Mouse (Mus musculus) c-Kit-positive CD71-negative TER-119-negative erythroid progenitor cells, embryonic 14.5 days (primary cell): ENCODE measurements around the gene Atxn3.
A peak's percentile ranks its signal among the peaks of the same experiment; 100 is the strongest.

Experiments used
- DNase-seq: peaks from one replicate; pipeline ENCODE4 v3.0.0-alpha.2; 2013; ENCODE audit warnings: low read depth

The Atxn3 gene

DNA sequence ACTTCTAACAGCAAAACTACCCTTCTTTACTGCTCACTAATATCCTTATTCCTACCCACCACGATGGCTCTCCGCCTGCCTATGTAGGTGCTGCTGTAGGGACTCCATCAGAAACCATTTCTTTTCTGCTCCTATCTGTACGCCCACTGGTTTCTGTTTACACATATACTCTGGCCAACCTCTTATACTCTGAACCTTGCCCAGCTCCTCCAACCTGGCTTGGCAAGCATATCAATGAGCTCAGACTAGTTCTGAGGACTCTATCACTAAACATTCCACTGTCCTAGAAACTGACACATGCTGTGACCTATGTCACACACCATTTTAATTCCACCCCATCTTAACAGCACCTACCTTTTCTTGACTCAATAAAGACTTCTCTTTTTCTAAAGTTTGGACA is 68.7 kb downstream of the Atxn3 start:
- no peak for DNase-seq

DNA sequence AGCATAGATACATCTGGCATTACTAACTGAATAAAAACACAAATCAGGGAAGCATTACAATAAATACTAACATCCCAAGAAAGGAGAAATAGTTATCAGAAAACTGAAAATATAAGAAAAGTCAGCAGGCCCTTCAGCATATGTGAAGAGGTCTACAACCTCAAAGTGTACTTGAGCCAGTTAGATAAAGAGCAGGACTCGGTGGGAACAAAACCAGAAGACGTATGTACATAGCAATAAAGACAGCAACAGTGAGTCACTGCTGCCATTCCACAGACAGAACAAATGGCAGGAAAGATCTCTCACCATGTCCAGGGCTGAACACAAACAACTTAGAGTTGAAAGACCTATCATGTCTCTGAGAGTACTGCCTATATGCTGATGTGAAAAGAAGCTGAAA is 69.7 kb downstream of the Atxn3 start:
- DNase-seq = no peak

DNA sequence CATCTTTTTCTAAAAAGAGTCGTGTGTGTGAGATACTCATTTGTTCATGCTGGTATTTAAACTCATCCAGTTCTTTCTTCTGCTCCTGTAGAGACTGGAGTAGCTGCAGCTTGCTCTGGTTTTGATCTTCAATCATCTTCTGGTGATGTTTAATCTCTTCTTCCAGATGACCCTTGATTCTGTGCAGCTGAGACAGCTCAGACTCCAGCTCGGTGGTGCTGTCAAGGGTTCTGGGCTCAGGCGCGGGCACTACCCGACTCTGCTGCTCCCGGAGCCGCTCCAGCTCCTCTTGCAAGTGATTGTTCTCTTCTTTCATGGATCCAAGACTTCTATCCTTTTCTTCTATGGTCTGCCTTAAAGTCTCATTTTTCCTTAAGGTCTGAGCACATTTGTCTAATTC is 73.1 kb downstream of the Atxn3 start:
- DNase-seq = no peak

DNA sequence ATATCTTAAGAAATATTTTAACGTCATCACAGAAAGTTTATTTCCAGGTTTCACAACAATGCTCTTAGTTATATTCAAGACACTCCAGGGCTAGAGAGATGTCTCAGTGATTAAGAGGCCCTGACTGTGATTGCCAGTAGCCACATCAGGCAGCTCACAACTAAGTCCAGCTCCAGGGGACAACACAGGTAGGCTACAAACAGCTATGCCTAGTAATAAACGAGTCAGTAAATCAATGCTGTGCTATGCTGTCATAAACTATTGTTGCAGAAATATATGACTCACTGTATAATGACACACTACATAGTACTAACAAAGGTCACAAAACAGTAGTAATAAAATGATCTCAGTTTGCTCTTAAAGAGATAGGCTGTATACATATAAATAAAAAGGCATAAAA is 81.7 kb downstream of the Atxn3 start:
- no peak for DNase-seq

DNA sequence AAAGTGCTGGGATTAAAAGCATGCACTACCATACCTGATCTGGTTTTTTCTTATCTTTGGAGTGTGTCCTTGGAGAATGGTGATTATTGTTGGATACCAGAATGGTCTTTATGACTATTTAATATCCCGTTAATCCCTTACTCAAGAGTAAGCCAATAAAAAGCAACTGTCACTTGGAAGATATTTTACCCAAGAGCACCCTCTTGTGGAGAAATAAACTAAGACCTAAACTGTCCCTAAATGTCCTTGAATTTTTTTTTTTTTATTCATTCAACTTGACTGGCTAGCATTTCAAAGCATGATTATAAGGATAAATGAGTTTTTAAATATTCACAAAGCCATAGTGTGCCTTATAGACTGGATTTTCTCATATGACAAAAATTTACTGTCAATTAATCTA is 82.9 kb downstream of the Atxn3 start:
- peak; percentile 28 for DNase-seq
